Mouse (Mus musculus) spleen, adult 2 months (tissue): ENCODE results near the gene Agbl5. TPM values are rescaled to one million over a fixed set of nuclear protein-coding genes. Genes with fewer than 3 reads are reported as not detected.

Experiments used
- DNase-seq, 2 experiments: peaks; one replicate each; pipeline versions ENCODE4 v3.0.0 to v3.0.0-alpha.2; 2012 to 2021; ENCODE audit warnings: low spot score in 2 of 2, low read depth in 1 of 2
- H3K27ac ChIP-seq: fragments of 200-500 bp; 2 replicates; pipeline ENCODE4 v1.5.1; 2012; ENCODE audit warnings: low read length, inconsistent platforms; ENCODE audit not compliant: insufficient read depth
- H3K27me3 ChIP-seq: fragments of 200-500 bp; 2 replicates; pipeline ENCODE4 v1.6.1; 2012; ENCODE audit warnings: mild to moderate bottlenecking, moderate library complexity, low read length, inconsistent platforms; ENCODE audit not compliant: control insufficient read depth, insufficient read depth
- H3K36me3 ChIP-seq: fragments of 200-500 bp; 2 replicates; pipeline ENCODE4 v1.6.1; 2012; ENCODE audit warnings: mild to moderate bottlenecking, low read length, inconsistent platforms; ENCODE audit not compliant: control insufficient read depth, insufficient read depth
- H3K4me1 ChIP-seq: fragments of 200-500 bp; 2 replicates; pipeline ENCODE4 v1.6.1; 2011; ENCODE audit warnings: inconsistent platforms; ENCODE audit not compliant: control insufficient read depth, insufficient read depth, insufficient read length
- H3K4me3 ChIP-seq: fragments of 200-500 bp; 2 replicates; pipeline ENCODE4 v1.5.1; 2011; ENCODE audit warnings: mild to moderate bottlenecking, inconsistent platforms; ENCODE audit not compliant: insufficient read depth, insufficient read length; ENCODE audit errors: extremely low read depth
- CTCF ChIP-seq: fragments of 200-500 bp; IDR thresholded peaks from 2 replicates; pipeline ENCODE4 v1.5.1; 2011; ENCODE audit warnings: mild to moderate bottlenecking, inconsistent platforms; ENCODE audit not compliant: insufficient read depth, insufficient read length, insufficient replicate concordance; ENCODE audit errors: extremely low read depth
- POLR2A ChIP-seq: fragments of 200-500 bp; IDR thresholded peaks from 2 replicates; pipeline ENCODE4 v1.6.1; 2011; ENCODE audit warnings: low read depth, low read length, inconsistent platforms
- WGBS: fragments of 180-500 bp; shearing (Covaris S2); methylation state at CpG from one replicate; pipeline ENCODE4 v1.1.7; 2018; 5-methylcytosine and 5-hydroxymethylcytosine counted together
- polyA plus RNA-seq: library from polyadenylated mRNA; depleted of rRNA; stranded (reverse); fragments of >200 nt; gene quantifications from 2 replicates; pipeline ENCODE4 v1.2.3, GENCODE M21; 2012; rRNA removed

Gene Agbl5
- polyA plus RNA-seq, 1 experiment = 11.6 TPM

DNA sequence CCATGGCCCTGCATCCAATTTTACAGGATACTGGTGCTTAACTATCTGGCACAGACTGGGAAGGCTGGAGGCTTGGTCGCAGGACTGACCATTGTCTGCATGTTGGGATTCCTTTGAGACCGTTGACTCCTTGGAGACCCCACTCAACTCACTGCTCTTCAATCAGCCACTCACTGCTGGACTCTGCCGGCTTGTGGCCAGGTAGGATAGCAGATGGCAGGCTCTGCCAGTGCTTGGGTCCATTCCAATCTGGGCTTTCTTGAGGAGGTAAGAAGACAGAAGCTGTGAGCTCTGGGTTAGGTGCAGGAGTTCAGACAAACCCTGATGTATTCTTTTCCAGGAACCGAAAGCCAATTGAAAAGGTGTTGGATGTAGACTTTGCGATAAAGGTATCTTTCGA is 65.6 kb downstream of the Agbl5 start:
- H3K27ac ChIP-seq = no peak overlapping the region
- H3K4me3 ChIP-seq = no peak overlapping the region
- peaks cover 35% of the 10 kb centered on the region for H3K36me3 ChIP-seq
- TF ChIP-seq CTCF (no peak), POLR2A (no peak)
- no peaks in the 10 kb centered on the region for H3K27me3 ChIP-seq
- DNase-seq = no peak
- peaks cover 15% of the 10 kb centered on the region; the same call in 1 of the 2 replicates for H3K4me1 ChIP-seq
- WGBS = 94% methylated on average over 6 of the region's 6 CpGs

DNA sequence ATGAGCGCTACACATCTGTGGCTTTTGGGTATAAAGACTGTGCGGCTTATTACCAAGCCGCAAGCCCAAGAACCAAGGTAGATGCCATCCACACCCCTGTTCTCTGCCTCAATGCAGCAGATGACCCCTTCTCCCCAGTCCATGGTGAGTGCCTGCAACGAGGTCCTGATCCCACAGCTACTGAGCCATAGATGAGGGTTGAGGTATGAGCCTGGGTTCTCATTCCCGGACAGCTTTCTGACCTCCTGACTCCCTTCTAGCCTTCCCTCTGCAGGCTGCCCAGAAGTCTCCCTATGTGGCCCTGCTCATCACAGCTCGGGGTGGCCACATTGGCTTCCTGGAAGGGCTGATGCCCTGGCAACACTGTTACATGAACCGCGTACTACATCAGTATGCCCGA is 66.1 kb downstream of the Agbl5 start:
- H3K36me3 ChIP-seq = peaks cover 35% of the 10 kb centered on the region
- TF ChIP-seq POLR2A = no peak
- TF ChIP-seq CTCF = no peak
- H3K27me3 ChIP-seq = no peaks in the 10 kb centered on the region
- no peak for DNase-seq
- no peak overlapping the region for H3K4me3 ChIP-seq
- H3K4me1 ChIP-seq = peaks cover 16% of the 10 kb centered on the region; the same call in 1 of the 2 replicates
- H3K27ac ChIP-seq = no peak overlapping the region
- 91% methylated on average over 9 of the region's 9 CpGs for WGBS

DNA sequence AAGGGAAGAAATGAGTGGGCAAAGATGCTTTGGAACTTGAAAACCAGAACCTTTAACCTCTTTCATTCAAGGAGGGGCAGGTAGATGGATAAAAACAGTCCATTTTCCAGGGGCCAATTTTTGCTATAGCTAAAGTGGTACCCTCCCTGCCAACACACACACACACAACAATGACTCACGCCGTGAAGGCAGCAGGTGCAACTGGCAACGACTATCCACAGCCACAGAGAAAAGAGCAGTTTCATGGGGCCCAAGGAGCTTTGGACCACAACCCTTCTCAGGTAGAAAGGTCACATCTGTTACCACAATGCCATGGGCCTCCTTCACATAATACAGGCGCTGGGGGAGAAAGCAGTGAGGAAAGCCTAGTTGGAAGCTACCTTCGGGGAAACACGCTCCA is 67.3 kb downstream of the Agbl5 start:
- WGBS = 89% methylated on average over 6 of the region's 6 CpGs
- TF ChIP-seq POLR2A (no peak), CTCF (no peak)
- H3K36me3 ChIP-seq = peaks cover 35% of the 10 kb centered on the region
- no peak for DNase-seq
- H3K4me3 ChIP-seq = no peak overlapping the region
- H3K4me1 ChIP-seq = peaks cover 18% of the 10 kb centered on the region; the same call in 1 of the 2 replicates
- no peaks in the 10 kb centered on the region for H3K27me3 ChIP-seq
- H3K27ac ChIP-seq = no peak overlapping the region

Other genes starting within 250 kb of the Agbl5 start
- 56.6 and 78.5 TPM in 2 replicates for gene Slc35f6, start 240.8 kb upstream of the Agbl5 start, polyA plus RNA-seq
- 47.7 and 56.4 TPM in 2 replicates for gene Cenpa, start 221.9 kb upstream of the Agbl5 start, polyA plus RNA-seq
- 0.06 and 0.15 TPM in 2 replicates for gene Dpysl5, start 177.1 kb upstream of the Agbl5 start, polyA plus RNA-seq
- gene Mapre3, start 74.1 kb upstream of the Agbl5 start, polyA plus RNA-seq = 12.2 TPM in 2 replicates
- 60.3 and 67.4 TPM in 2 replicates for gene Tmem214, start 20.7 kb upstream of the Agbl5 start, polyA plus RNA-seq
- gene Ost4, start 19.1 kb downstream of the Agbl5 start, polyA plus RNA-seq = 143 and 161 TPM in 2 replicates
- gene Emilin1, start 24.7 kb downstream of the Agbl5 start, polyA plus RNA-seq = 83.9 and 104 TPM in 2 replicates
- 28.0 and 30.2 TPM in 2 replicates for gene Khk, start 32.7 kb downstream of the Agbl5 start, polyA plus RNA-seq
- 0.47 and 0.76 TPM in 2 replicates for gene Cgref1, start 56.9 kb downstream of the Agbl5 start, polyA plus RNA-seq
- gene Preb, start 71.7 kb downstream of the Agbl5 start, polyA plus RNA-seq = 227 and 270 TPM in 2 replicates
- gene Tcf23, start 80.0 kb downstream of the Agbl5 start, polyA plus RNA-seq = 0.29 and 0.34 TPM in 2 replicates
- gene Atraid, start 159.6 kb downstream of the Agbl5 start, polyA plus RNA-seq = 43.9 and 53.5 TPM in 2 replicates
- 16.0 and 16.3 TPM in 2 replicates for gene Slc5a6, start 160.2 kb downstream of the Agbl5 start, polyA plus RNA-seq
- 44.0 and 52.5 TPM in 2 replicates for gene Cad, start 166.1 kb downstream of the Agbl5 start, polyA plus RNA-seq
- not detected in 2 replicates for gene Dnajc5g, start 217.6 kb downstream of the Agbl5 start, polyA plus RNA-seq
- gene Slc30a3, start 219.5 kb downstream of the Agbl5 start, polyA plus RNA-seq = 0.08 and 0.09 TPM in 2 replicates
- not detected in 2 replicates for gene Trim54, start 228.0 kb downstream of the Agbl5 start, polyA plus RNA-seq